Mouse (Mus musculus): ENCODE results near the gene Men1. TPM values are rescaled to one million over a fixed set of nuclear protein-coding genes. Genes with fewer than 3 reads are reported as not detected.
A peak's percentile ranks its signal among the peaks of the same experiment; 100 is the strongest.

Gene Men1
- polyA plus RNA-seq, 1 experiment = 67.6 TPM

GRCm38 (mm10) chr19:6338171-6338570 is 3.4 kb downstream of the Men1 start:
- DNase-seq (ENCODE audit: extremely low spot score in 1 of 2, low spot score in 1 of 2) = no peak

- DNase-seq (ENCODE audit: extremely low spot score in 1 of 2, low spot score in 1 of 2) = no peak
Observed at GRCm38 (mm10) chr19:6338716-6339115, 3.9 kb downstream of the Men1 start.

GRCm38 (mm10) chr19:6339191-6339590 is 4.4 kb downstream of the Men1 start:
- DNase-seq (ENCODE audit: extremely low spot score in 1 of 2, low spot score in 1 of 2) = no peak

- no peak for DNase-seq (ENCODE audit: extremely low spot score in 1 of 2, low spot score in 1 of 2)
Observed at GRCm38 (mm10) chr19:6339890-6340504, 5.2 kb downstream of the Men1 start.

GRCm38 (mm10) chr19:6340524-6341452 is 6.0 kb downstream of the Men1 start, which contains the start of gene Map4k2:
Map4k2 (plus strand) TSS chr19:6341135.
- peak in 1 of 2 experiments; percentile 78 for DNase-seq (ENCODE audit: extremely low spot score in 1 of 2, low spot score in 1 of 2)

GRCm38 (mm10) chr19:6341453-6342077 is 6.8 kb downstream of the Men1 start:
- no peak for DNase-seq (ENCODE audit: extremely low spot score in 1 of 2, low spot score in 1 of 2)

- DNase-seq (ENCODE audit: extremely low spot score in 1 of 2, low spot score in 1 of 2) = no peak
Observed at GRCm38 (mm10) chr19:6342276-6342933, 7.6 kb downstream of the Men1 start.

- DNase-seq (ENCODE audit: extremely low spot score in 1 of 2, low spot score in 1 of 2) = no peak
Observed at GRCm38 (mm10) chr19:6343066-6343925, 8.5 kb downstream of the Men1 start.

GRCm38 (mm10) chr19:6343996-6344395 is 9.2 kb downstream of the Men1 start:
- DNase-seq (ENCODE audit: extremely low spot score in 1 of 2, low spot score in 1 of 2) = no peak

- no peak for DNase-seq (ENCODE audit: extremely low spot score in 1 of 2, low spot score in 1 of 2)
Observed at GRCm38 (mm10) chr19:6346023-6346422, 11.2 kb downstream of the Men1 start.

- DNase-seq (ENCODE audit: extremely low spot score in 1 of 2, low spot score in 1 of 2) = no peak
Observed at GRCm38 (mm10) chr19:6346661-6347060, 11.9 kb downstream of the Men1 start.

- DNase-seq (ENCODE audit: extremely low spot score in 1 of 2, low spot score in 1 of 2) = no peak
Observed at GRCm38 (mm10) chr19:6347615-6348014, 12.8 kb downstream of the Men1 start.

GRCm38 (mm10) chr19:6348717-6349116 is 13.9 kb downstream of the Men1 start:
- no peak for DNase-seq (ENCODE audit: extremely low spot score in 1 of 2, low spot score in 1 of 2)

- no peak for DNase-seq (ENCODE audit: extremely low spot score in 1 of 2, low spot score in 1 of 2)
Observed at GRCm38 (mm10) chr19:6349215-6349983, 14.6 kb downstream of the Men1 start.

GRCm38 (mm10) chr19:6351431-6352106 is 16.8 kb downstream of the Men1 start:
- DNase-seq (ENCODE audit: extremely low spot score in 1 of 2, low spot score in 1 of 2) = no peak

- DNase-seq (ENCODE audit: extremely low spot score in 1 of 2, low spot score in 1 of 2) = no peak
Observed at GRCm38 (mm10) chr19:6352107-6352505, 17.3 kb downstream of the Men1 start.

- DNase-seq (ENCODE audit: extremely low spot score in 1 of 2, low spot score in 1 of 2) = no peak
Observed at GRCm38 (mm10) chr19:6354030-6354429, 19.3 kb downstream of the Men1 start.

GRCm38 (mm10) chr19:6361291-6361690 is 26.5 kb downstream of the Men1 start:
- DNase-seq (ENCODE audit: extremely low spot score in 1 of 2, low spot score in 1 of 2) = no peak

GRCm38 (mm10) chr19:6363091-6363410 is 28.3 kb downstream of the Men1 start:
- DNase-seq (ENCODE audit: extremely low spot score in 1 of 2, low spot score in 1 of 2) = no peak
